Mouse (Mus musculus): ENCODE data around the gene Plek. TPM values are rescaled to one million over a fixed set of nuclear protein-coding genes. Genes with fewer than 3 reads are reported as not detected.
A peak's percentile ranks its signal among the peaks of the same experiment; 100 is the strongest.
"Not testable (repeated sequence)": the region's sequence is repeated elsewhere in the genome, so short reads cannot be mapped to it uniquely, and the experiment has no call there.

The Plek gene
- 2.8 and 5.8 TPM in 2 replicates for polyA plus RNA-seq (2014; fragmentation: Nextera tagmentation; extraction: Ambion mirVana)

DNA sequence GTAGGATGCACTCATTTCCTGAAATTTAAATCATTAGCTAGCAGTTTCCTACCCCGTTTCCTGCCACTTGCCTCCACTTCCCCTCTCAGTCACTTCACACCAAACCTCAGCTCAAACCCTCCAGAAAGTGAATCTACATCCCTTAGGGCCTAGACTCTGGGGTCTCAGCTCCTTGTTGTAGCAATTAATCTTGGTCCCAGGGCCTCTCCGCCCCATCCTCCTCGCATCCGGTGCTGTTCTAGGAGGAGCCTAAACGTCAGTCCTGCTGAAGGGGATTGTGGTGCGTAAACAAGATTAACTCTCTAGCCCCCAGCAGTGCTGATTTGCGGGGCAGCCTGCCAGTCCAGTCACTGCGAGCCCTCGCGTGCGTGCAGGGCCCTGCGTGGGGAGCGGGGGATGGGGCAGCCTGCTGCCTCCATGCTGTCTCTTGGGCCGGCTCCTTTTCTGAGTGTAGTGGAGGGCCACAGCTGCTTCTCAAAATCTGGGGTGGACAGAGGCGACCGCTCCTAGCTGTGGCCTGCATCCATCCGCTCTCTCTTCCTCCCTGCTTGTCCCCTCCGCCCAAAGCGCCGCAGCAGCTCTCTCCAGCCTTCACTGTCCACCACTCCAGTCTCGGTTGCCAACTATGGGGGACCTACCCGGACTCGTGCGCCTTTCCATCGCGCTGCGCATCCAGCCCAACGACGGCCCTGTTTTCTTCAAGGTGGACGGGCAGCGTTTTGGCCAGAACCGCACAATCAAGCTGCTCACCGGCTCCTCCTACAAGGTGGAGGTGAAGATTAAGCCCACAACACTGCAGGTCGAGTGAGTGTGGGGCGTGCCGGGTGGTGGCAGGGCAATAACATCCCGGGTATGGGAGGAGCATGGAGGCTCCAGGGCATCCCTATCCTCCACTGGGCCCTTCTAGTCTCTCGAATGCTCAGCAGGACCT is at the start of gene Plek, which contains the start of gene Cnrip1:
Gene Plek, minus strand, starts transcription at position 837 of the 931 bp plus-strand sequence.
Gene Cnrip1, plus strand, starts transcription at position 42 of the 931 bp plus-strand sequence.
- peaks cover 17% of the 10 kb centered on the region for H3K4me1 ChIP-seq (ENCODE audit: control insufficient read depth, insufficient read depth, low read length)
- H3K4me2 ChIP-seq (ENCODE audit: low read length), result peak within 1 kb of the TSS; percentile 78
- H3K9me3 ChIP-seq (ENCODE audit: control insufficient read depth, low read length), result no peaks in the 10 kb centered on the region
- peak; percentile 95 for ATAC-seq (ENCODE audit: low FRiP score, low TSS enrichment)
- WGBS, result under 1% methylated on average over 38 of the region's 38 CpGs
- H3K36me3 ChIP-seq (ENCODE audit: control insufficient read depth, insufficient read depth, low read length), result peaks cover 12% of the 10 kb centered on the region
- H3K27me3 ChIP-seq (ENCODE audit: control insufficient read depth, insufficient read depth, low read length), result no peaks in the 10 kb centered on the region
- peak within 1 kb of the TSS; percentile 93 for H3K27ac ChIP-seq (replicated peaks; ENCODE audit: low read depth, low read length)
- DNase-seq, result peak; percentile 90
- peak within 1 kb of the TSS; percentile 88 for H3K9ac ChIP-seq (replicated peaks; ENCODE audit: low read length)
- peak within 1 kb of the TSS; percentile 67 for H3K4me3 ChIP-seq (replicated peaks; ENCODE audit: low read depth, low read length)

DNA sequence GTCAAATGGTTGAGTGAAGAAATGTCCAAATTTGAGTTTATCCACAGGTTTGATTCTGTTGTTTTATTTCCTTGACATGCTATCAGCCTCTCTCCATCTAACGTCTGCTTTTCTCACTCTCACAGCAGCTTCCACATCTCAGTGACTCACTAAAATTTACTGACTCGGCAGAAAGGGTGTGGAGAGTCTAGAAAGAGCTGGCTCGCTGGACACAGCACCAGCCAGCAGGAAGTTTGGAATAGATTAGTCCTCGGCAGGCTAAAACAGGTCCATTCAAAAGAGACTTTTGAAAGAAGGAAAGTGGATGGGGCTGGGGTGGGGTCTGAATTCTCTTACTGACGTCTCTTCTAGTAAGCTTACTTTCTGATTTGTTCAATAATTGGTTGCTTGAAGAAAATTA is 33.9 kb upstream of the Plek start:
- no peak overlapping the region for H3K4me2 ChIP-seq (ENCODE audit: low read length)
- H3K27ac ChIP-seq (replicated peaks; ENCODE audit: low read depth, low read length), result no peak overlapping the region
- no peaks in the 10 kb centered on the region for H3K27me3 ChIP-seq (ENCODE audit: control insufficient read depth, insufficient read depth, low read length)
- H3K4me3 ChIP-seq (replicated peaks; ENCODE audit: low read depth, low read length), result no peak overlapping the region
- ATAC-seq (ENCODE audit: low FRiP score, low TSS enrichment) (no peak), DNase-seq (peak; percentile 4)
- no peaks in the 10 kb centered on the region for H3K36me3 ChIP-seq (ENCODE audit: control insufficient read depth, insufficient read depth, low read length)
- no peak overlapping the region for H3K9ac ChIP-seq (replicated peaks; ENCODE audit: low read length)
- no peaks in the 10 kb centered on the region for H3K9me3 ChIP-seq (ENCODE audit: control insufficient read depth, low read length)
- H3K4me1 ChIP-seq (ENCODE audit: control insufficient read depth, insufficient read depth, low read length), result no peaks in the 10 kb centered on the region
- 25% methylated on average over 5 of the region's 5 CpGs for WGBS

DNA sequence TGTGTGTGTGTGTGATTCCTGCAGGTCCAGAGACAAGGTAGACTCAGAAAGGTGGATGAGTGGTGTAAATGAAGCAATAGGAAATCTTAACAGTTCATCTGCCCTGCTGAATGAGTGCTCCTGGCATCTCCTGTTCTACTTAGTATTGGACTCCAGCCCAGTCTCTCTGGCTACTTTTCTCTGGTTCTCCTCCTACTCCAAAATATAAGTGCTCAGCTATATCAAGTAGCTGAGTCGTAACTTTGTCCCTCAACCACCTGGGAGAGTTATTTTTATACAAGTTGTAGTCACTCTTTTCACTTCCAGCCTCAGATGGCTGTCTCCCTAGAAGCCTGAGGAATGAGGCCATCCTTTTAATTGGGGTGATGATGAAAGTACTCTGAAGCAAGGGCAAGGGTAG is 31.7 kb upstream of the Plek start:
- Histone ChIP-seq H3K27me3 (ENCODE audit: control insufficient read depth, insufficient read depth, low read length) (no peaks in the 10 kb centered on the region), H3K4me2 (ENCODE audit: low read length) (no peak overlapping the region), H3K4me3 (replicated peaks; ENCODE audit: low read depth, low read length) (no peak overlapping the region), H3K27ac (replicated peaks; ENCODE audit: low read depth, low read length) (no peak overlapping the region), H3K9ac (replicated peaks; ENCODE audit: low read length) (no peak overlapping the region), H3K36me3 (ENCODE audit: control insufficient read depth, insufficient read depth, low read length) (peaks cover under 1% of the 10 kb centered on the region; the same call in 1 of the 2 replicates), H3K9me3 (ENCODE audit: control insufficient read depth, low read length) (no peaks in the 10 kb centered on the region), H3K4me1 (ENCODE audit: control insufficient read depth, insufficient read depth, low read length) (no peaks in the 10 kb centered on the region)
- DNase-seq (no peak), ATAC-seq (ENCODE audit: low FRiP score, low TSS enrichment) (no peak)
- 89% methylated on average over 1 of the region's 1 CpGs for WGBS

DNA sequence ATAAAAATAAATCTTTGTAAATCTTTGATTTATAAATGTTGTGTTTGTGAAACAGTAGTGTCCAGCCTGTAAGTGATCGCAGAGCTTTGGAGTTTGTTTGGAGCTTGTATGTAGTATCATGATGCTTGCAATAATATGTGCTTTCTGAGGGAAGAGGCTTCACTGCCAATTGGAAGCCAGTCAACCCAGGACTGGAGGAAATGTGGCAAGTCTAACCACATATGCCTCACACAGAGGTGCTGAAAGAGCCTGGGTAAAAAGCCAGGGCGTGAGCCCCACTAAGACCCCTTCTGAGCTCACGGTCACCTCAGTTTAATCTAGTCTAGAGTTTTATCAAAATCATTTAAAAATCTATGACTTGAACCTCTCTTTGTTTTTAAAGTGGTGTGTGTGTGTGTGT is 31.3 kb upstream of the Plek start:
- Histone ChIP-seq H3K9me3 (ENCODE audit: control insufficient read depth, low read length) (no peaks in the 10 kb centered on the region), H3K4me3 (replicated peaks; ENCODE audit: low read depth, low read length) (no peak overlapping the region), H3K36me3 (ENCODE audit: control insufficient read depth, insufficient read depth, low read length) (peaks cover 4% of the 10 kb centered on the region), H3K4me1 (ENCODE audit: control insufficient read depth, insufficient read depth, low read length) (no peaks in the 10 kb centered on the region), H3K4me2 (ENCODE audit: low read length) (no peak overlapping the region), H3K9ac (replicated peaks; ENCODE audit: low read length) (no peak overlapping the region), H3K27me3 (ENCODE audit: control insufficient read depth, insufficient read depth, low read length) (no peaks in the 10 kb centered on the region), H3K27ac (replicated peaks; ENCODE audit: low read depth, low read length) (no peak overlapping the region)
- DNase-seq (no peak), ATAC-seq (ENCODE audit: low FRiP score, low TSS enrichment) (no peak)
- WGBS, result 95% methylated on average over 3 of the region's 3 CpGs

GRCm38 (mm10) chr11:17082953-17083352 is 30.8 kb upstream of the Plek start:
- no peak overlapping the region for H3K4me3 ChIP-seq (replicated peaks; ENCODE audit: low read depth, low read length)
- DNase-seq (peak; percentile 52), ATAC-seq (ENCODE audit: low FRiP score, low TSS enrichment) (no peak; the same call in 1 of the 2 replicates)
- H3K27ac ChIP-seq (replicated peaks; ENCODE audit: low read depth, low read length), result no peak overlapping the region
- H3K4me1 ChIP-seq (ENCODE audit: control insufficient read depth, insufficient read depth, low read length), result no peaks in the 10 kb centered on the region
- WGBS, result 56% methylated on average over 2 of the region's 2 CpGs
- no peaks in the 10 kb centered on the region for H3K27me3 ChIP-seq (ENCODE audit: control insufficient read depth, insufficient read depth, low read length)
- no peaks in the 10 kb centered on the region for H3K9me3 ChIP-seq (ENCODE audit: control insufficient read depth, low read length)
- H3K9ac ChIP-seq (replicated peaks; ENCODE audit: low read length), result no peak overlapping the region
- peaks cover 6% of the 10 kb centered on the region for H3K36me3 ChIP-seq (ENCODE audit: control insufficient read depth, insufficient read depth, low read length)
- H3K4me2 ChIP-seq (ENCODE audit: low read length), result no peak overlapping the region

GRCm38 (mm10) chr11:17082086-17082485 is 29.9 kb upstream of the Plek start:
- Histone ChIP-seq H3K4me1 (ENCODE audit: control insufficient read depth, insufficient read depth, low read length) (no peaks in the 10 kb centered on the region), H3K27me3 (ENCODE audit: control insufficient read depth, insufficient read depth, low read length) (no peaks in the 10 kb centered on the region), H3K4me2 (ENCODE audit: low read length) (no peak overlapping the region), H3K9me3 (ENCODE audit: control insufficient read depth, low read length) (no peaks in the 10 kb centered on the region), H3K36me3 (ENCODE audit: control insufficient read depth, insufficient read depth, low read length) (peaks cover 6% of the 10 kb centered on the region), H3K27ac (replicated peaks; ENCODE audit: low read depth, low read length) (no peak overlapping the region), H3K9ac (replicated peaks; ENCODE audit: low read length) (no peak overlapping the region), H3K4me3 (replicated peaks; ENCODE audit: low read depth, low read length) (no peak overlapping the region)
- ATAC-seq (ENCODE audit: low FRiP score, low TSS enrichment) (no peak), DNase-seq (no peak)
- WGBS, result 47% methylated on average over 3 of the region's 3 CpGs

DNA sequence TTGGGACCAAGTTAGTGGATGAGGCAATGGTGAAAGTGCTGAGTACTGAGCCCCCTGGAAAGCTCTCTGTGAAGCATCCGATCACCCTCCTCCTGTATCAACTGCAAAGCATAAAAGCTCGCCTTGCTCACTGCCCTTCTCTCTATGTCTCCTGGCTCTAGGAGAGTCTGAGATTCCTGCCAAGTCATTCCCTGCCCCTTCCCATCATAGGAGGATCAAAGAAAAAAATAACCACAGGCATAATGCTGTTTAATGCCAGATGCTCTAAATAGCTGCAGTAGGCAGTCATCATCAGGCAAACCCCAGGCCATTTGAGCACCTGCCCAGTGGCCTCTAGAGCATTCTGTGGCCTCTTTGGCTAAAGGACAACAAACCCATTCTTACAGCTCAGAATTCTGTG is 23.5 kb upstream of the Plek start:
- WGBS, result 90% methylated on average over 2 of the region's 2 CpGs
- Histone ChIP-seq H3K4me3 (replicated peaks; ENCODE audit: low read depth, low read length) (no peak overlapping the region), H3K9ac (replicated peaks; ENCODE audit: low read length) (no peak overlapping the region), H3K27ac (replicated peaks; ENCODE audit: low read depth, low read length) (no peak overlapping the region), H3K9me3 (ENCODE audit: control insufficient read depth, low read length) (no peaks in the 10 kb centered on the region), H3K36me3 (ENCODE audit: control insufficient read depth, insufficient read depth, low read length) (peaks cover 10% of the 10 kb centered on the region), H3K4me2 (ENCODE audit: low read length) (no peak overlapping the region), H3K27me3 (ENCODE audit: control insufficient read depth, insufficient read depth, low read length) (no peaks in the 10 kb centered on the region), H3K4me1 (ENCODE audit: control insufficient read depth, insufficient read depth, low read length) (no peaks in the 10 kb centered on the region)
- ATAC-seq (ENCODE audit: low FRiP score, low TSS enrichment) (no peak), DNase-seq (no peak)

DNA sequence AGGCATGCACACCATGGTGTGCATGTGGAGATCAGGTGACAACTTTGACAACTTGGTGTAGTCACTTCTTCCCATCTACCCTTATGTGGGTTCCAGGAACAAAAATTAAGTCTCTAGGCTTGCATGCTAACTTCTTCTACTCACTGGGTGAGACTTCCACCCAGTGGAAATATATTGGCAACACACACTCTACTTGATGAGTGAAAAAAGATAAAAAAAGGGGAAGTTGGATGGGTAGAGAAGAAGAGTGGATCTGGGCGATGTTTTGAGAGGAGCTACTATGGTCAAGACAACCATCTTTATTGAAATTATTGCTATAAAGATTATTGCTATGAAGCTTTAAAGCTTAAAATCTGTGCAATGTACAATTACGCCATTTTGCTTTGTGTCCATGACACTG is 17.2 kb upstream of the Plek start:
- H3K4me2 ChIP-seq (ENCODE audit: low read length); H3K4me3 ChIP-seq (replicated peaks; ENCODE audit: low read depth, low read length); H3K27ac ChIP-seq (replicated peaks; ENCODE audit: low read depth, low read length); DNase-seq; ATAC-seq (ENCODE audit: low FRiP score, low TSS enrichment); H3K27me3 ChIP-seq (ENCODE audit: control insufficient read depth, insufficient read depth, low read length); H3K9me3 ChIP-seq (ENCODE audit: control insufficient read depth, low read length); H3K36me3 ChIP-seq (ENCODE audit: control insufficient read depth, insufficient read depth, low read length); H3K9ac ChIP-seq (replicated peaks; ENCODE audit: low read length); H3K4me1 ChIP-seq (ENCODE audit: control insufficient read depth, insufficient read depth, low read length): not testable (repeated sequence)
- WGBS, result 97% methylated on average over 2 of the region's 2 CpGs

Data from midbrain, embryonic 14.5 days (tissue).